Mouse (Mus musculus) B cell, adult 2 months (primary cell): Measurements from ENCODE around the gene Hnrnpdl.

Source experiments
- DNase-seq, 2 experiments: peaks; one replicate each; pipeline ENCODE4 v3.0.0; 2022

Gene Hnrnpdl

DNA sequence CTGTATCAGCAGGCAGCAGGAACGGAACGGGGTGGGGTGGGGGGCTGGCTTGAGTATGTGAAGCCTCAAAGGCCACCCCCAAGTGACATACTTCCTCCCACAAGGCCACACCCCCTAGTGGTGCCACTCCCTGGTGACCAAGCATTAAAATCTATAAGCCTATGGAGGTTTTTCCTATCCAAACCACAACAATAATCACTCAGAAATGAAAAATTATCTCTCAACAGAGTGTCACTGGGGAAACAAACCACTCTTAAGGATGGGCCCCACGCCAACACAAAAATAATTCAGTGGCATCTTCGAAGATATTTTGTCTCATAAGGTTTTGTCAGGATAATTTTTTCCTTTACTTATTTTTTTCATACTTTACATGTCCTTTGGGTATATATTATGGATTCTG is 35.6 kb downstream of the Hnrnpdl start:
- no peak for DNase-seq

- DNase-seq = no peak
Observed at GRCm38 (mm10) chr5:100000500-100000899, 39.0 kb downstream of the Hnrnpdl start.

DNA sequence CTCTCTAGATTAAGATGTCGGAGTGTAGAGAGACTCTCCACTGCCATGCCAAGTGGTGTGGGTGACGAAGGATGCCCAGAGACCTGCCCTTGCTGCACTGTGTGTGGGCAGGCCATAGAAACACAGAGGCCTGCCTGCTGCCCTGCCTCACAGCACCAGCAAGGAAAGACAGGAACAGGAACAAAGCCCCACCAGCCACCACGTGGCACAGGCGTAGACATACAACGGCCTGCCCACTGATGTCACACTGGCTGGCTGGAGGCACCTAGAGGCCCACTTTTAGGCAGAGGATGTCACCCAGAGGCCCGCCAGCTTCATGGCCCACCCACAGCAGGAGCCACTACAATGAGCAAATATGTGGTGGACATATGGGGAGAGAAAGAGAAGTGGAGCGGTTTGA is 39.4 kb downstream of the Hnrnpdl start:
- DNase-seq = no peak

DNA sequence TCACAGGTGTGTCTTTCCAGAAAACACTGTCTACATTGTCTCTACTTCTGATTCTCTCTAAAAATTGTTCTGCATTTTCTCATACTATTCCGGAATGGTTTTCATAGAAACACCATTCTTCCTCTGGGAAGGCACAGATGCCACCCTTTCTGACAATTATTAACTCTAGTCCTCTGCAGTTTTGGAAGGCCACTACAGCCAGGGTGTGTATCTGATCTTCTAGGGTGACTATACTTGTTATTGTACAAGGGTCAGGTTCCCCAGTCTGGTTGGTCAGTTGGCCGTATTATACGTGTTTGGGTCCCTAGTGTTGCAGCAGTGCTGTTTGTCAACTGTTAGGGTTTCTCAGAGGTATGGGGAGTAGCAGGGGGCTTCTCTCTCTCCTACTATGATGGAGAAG is 44.8 kb downstream of the Hnrnpdl start:
- DNase-seq = no peak

- DNase-seq = no peak
Observed at GRCm38 (mm10) chr5:99994166-99994565, 45.3 kb downstream of the Hnrnpdl start.
